Mouse (Mus musculus): Measurements from ENCODE around the gene Sumo2. TPM values are rescaled to one million over a fixed set of nuclear protein-coding genes. Genes with fewer than 3 reads are reported as not detected.

Gene Sumo2
- polyA plus RNA-seq, 1 experiment from 2014 or later, result 892 TPM

- H3K36me3 ChIP-seq, result no peaks in the 10 kb centered on the region
- ATAC-seq (ENCODE audit: low FRiP score), result no peak
- H3K9ac ChIP-seq (replicated peaks), result no peak overlapping the region
- 79% methylated on average over 6 of the region's 6 CpGs for whole genome bisulfite sequencing
- H3K27ac ChIP-seq (replicated peaks), result no peak overlapping the region
- peaks cover 26% of the 10 kb centered on the region for H3K4me1 ChIP-seq
- no peaks in the 10 kb centered on the region for H3K27me3 ChIP-seq (replicated peaks)
- no peak overlapping the region for H3K4me2 ChIP-seq
- no peak overlapping the region for H3K4me3 ChIP-seq (replicated peaks)
- no peaks in the 10 kb centered on the region for H3K9me3 ChIP-seq (replicated peaks)
These were observed 21.1 kb downstream of the Sumo2 start for GRCm38 (mm10) chr11:115515021-115515420.

GRCm38 (mm10) chr11:115514238-115514663, 21.8 kb downstream of the Sumo2 start, which contains the start of gene Jpt1:
Gene Jpt1 (minus strand): TSS chr11:115514387.
- WGBS, result 0% methylated on average over 24 of the region's 24 CpGs
- no peaks in the 10 kb centered on the region for H3K27me3 ChIP-seq (replicated peaks)
- peak; percentile 97 for ATAC-seq (ENCODE audit: low FRiP score)
- H3K27ac ChIP-seq (replicated peaks), result peak within 1 kb of the TSS; percentile 88
- no peaks in the 10 kb centered on the region for H3K36me3 ChIP-seq
- peaks cover 30% of the 10 kb centered on the region for H3K4me1 ChIP-seq
- H3K4me2 ChIP-seq, result peak within 1 kb of the TSS; percentile 68
- H3K4me3 ChIP-seq (replicated peaks), result peak within 1 kb of the TSS; percentile 75
- peak within 1 kb of the TSS; percentile 99 for H3K9ac ChIP-seq (replicated peaks)
- no peaks in the 10 kb centered on the region for H3K9me3 ChIP-seq (replicated peaks)

- H3K27ac ChIP-seq (replicated peaks), result peak overlapping the region; percentile 88
- ATAC-seq (ENCODE audit: low FRiP score), result peak; percentile 67
- H3K27me3 ChIP-seq (replicated peaks), result no peaks in the 10 kb centered on the region
- no peaks in the 10 kb centered on the region for H3K9me3 ChIP-seq (replicated peaks)
- H3K9ac ChIP-seq (replicated peaks), result peak overlapping the region; percentile 99
- no peaks in the 10 kb centered on the region for H3K36me3 ChIP-seq
- peak overlapping the region; percentile 68 for H3K4me2 ChIP-seq
- under 1% methylated on average over 57 of the region's 57 CpGs for whole genome bisulfite sequencing
- peak overlapping the region; percentile 75 for H3K4me3 ChIP-seq (replicated peaks)
- peaks cover 35% of the 10 kb centered on the region for H3K4me1 ChIP-seq
These were observed 22.5 kb downstream of the Sumo2 start for GRCm38 (mm10) chr11:115513271-115514237.

GRCm38 (mm10) chr11:115512407-115513183, 23.5 kb downstream of the Sumo2 start:
- Histone ChIP-seq H3K27ac (replicated peaks) (peak overlapping the region; percentile 88), H3K9ac (replicated peaks) (peak overlapping the region; percentile 99), H3K4me2 (peak overlapping the region; percentile 68), H3K36me3 (no peaks in the 10 kb centered on the region), H3K4me3 (replicated peaks) (peak overlapping the region; percentile 75), H3K9me3 (replicated peaks) (no peaks in the 10 kb centered on the region), H3K27me3 (replicated peaks) (no peaks in the 10 kb centered on the region), H3K4me1 (peaks cover 45% of the 10 kb centered on the region)
- ATAC-seq (ENCODE audit: low FRiP score), result no peak
- WGBS, result 8% methylated on average over 8 of the region's 8 CpGs

- H3K4me1 ChIP-seq, result peaks cover 50% of the 10 kb centered on the region
- peak overlapping the region; percentile 68 for H3K4me2 ChIP-seq
- H3K27me3 ChIP-seq (replicated peaks), result no peaks in the 10 kb centered on the region
- H3K27ac ChIP-seq (replicated peaks), result peak overlapping the region; percentile 88
- peak overlapping the region; percentile 99 for H3K9ac ChIP-seq (replicated peaks)
- no peak for ATAC-seq (ENCODE audit: low FRiP score)
- peak overlapping the region; percentile 75 for H3K4me3 ChIP-seq (replicated peaks)
- H3K36me3 ChIP-seq, result no peaks in the 10 kb centered on the region
- WGBS, result 22% methylated on average over 3 of the region's 3 CpGs
- no peaks in the 10 kb centered on the region for H3K9me3 ChIP-seq (replicated peaks)
These were observed 24.1 kb downstream of the Sumo2 start for GRCm38 (mm10) chr11:115512004-115512403.

- peaks cover 55% of the 10 kb centered on the region for H3K4me1 ChIP-seq
- no peak for ATAC-seq (ENCODE audit: low FRiP score)
These were observed 25.0 kb downstream of the Sumo2 start for GRCm38 (mm10) chr11:115511121-115511520.

GRCm38 (mm10) chr11:115510507-115510888, 25.6 kb downstream of the Sumo2 start:
- Histone ChIP-seq H3K9ac (replicated peaks) (peak overlapping the region; percentile 99; the same call in 1 of the 2 replicates), H3K4me2 (peak overlapping the region; percentile 68), H3K36me3 (no peaks in the 10 kb centered on the region), H3K4me3 (replicated peaks) (peak overlapping the region; percentile 75), H3K27me3 (replicated peaks) (no peaks in the 10 kb centered on the region), H3K4me1 (peaks cover 58% of the 10 kb centered on the region), H3K9me3 (replicated peaks) (no peaks in the 10 kb centered on the region), H3K27ac (replicated peaks) (0 out of 2 replicates have a peak overlapping the region, but pooled peaks have one; percentile 23)
- 52% methylated on average over 5 of the region's 5 CpGs for WGBS
- no peak for ATAC-seq (ENCODE audit: low FRiP score)

More at GRCm38 (mm10) chr11:115511121-115511520, 25.0 kb downstream of the Sumo2 start:
- Histone ChIP-seq H3K9me3 (replicated peaks) (no peaks in the 10 kb centered on the region), H3K27me3 (replicated peaks) (no peaks in the 10 kb centered on the region), H3K27ac (replicated peaks) (no peak overlapping the region; the same call in 1 of the 2 replicates), H3K4me2 (peak overlapping the region; percentile 68), H3K9ac (replicated peaks) (peak overlapping the region; percentile 99), H3K4me3 (replicated peaks) (peak overlapping the region; percentile 75), H3K36me3 (no peaks in the 10 kb centered on the region)
- 56% methylated on average over 2 of the region's 2 CpGs for WGBS

GRCm38 (mm10) chr11:115509773-115510506, 26.1 kb downstream of the Sumo2 start:
- Histone ChIP-seq H3K9me3 (replicated peaks) (no peaks in the 10 kb centered on the region), H3K36me3 (no peaks in the 10 kb centered on the region), H3K27ac (replicated peaks) (0 out of 2 replicates have a peak overlapping the region, but pooled peaks have one; percentile 23), H3K27me3 (replicated peaks) (no peaks in the 10 kb centered on the region), H3K4me1 (peaks cover 64% of the 10 kb centered on the region), H3K4me3 (replicated peaks) (peak overlapping the region; percentile 75), H3K4me2 (peak overlapping the region; percentile 68), H3K9ac (replicated peaks) (peak overlapping the region; percentile 99; the same call in 1 of the 2 replicates)
- 35% methylated on average over 6 of the region's 6 CpGs for WGBS
- ATAC-seq (ENCODE audit: low FRiP score), result no peak

- Histone ChIP-seq H3K27ac (replicated peaks) (no peak overlapping the region), H3K4me1 (peaks cover 72% of the 10 kb centered on the region), H3K9ac (replicated peaks) (no peak overlapping the region), H3K4me2 (no peak overlapping the region), H3K36me3 (peaks cover 2% of the 10 kb centered on the region; the same call in 1 of the 2 replicates), H3K4me3 (replicated peaks) (no peak overlapping the region), H3K27me3 (replicated peaks) (no peaks in the 10 kb centered on the region), H3K9me3 (replicated peaks) (no peaks in the 10 kb centered on the region)
- no peak for ATAC-seq (ENCODE audit: low FRiP score)
- 81% methylated on average over 2 of the region's 2 CpGs for WGBS
These were observed 28.0 kb downstream of the Sumo2 start for GRCm38 (mm10) chr11:115508061-115508460.

- H3K27me3 ChIP-seq (replicated peaks), result no peaks in the 10 kb centered on the region
- peaks cover 62% of the 10 kb centered on the region for H3K4me1 ChIP-seq
- ATAC-seq (ENCODE audit: low FRiP score), result no peak
- no peak overlapping the region for H3K4me3 ChIP-seq (replicated peaks)
- no peaks in the 10 kb centered on the region for H3K9me3 ChIP-seq (replicated peaks)
- no peak overlapping the region for H3K4me2 ChIP-seq
- no peak overlapping the region for H3K9ac ChIP-seq (replicated peaks)
- peaks cover 14% of the 10 kb centered on the region for H3K36me3 ChIP-seq
- 78% methylated on average over 3 of the region's 3 CpGs for WGBS
- H3K27ac ChIP-seq (replicated peaks), result no peak overlapping the region
These were observed 29.5 kb downstream of the Sumo2 start for GRCm38 (mm10) chr11:115506586-115506985.

GRCm38 (mm10) chr11:115502636-115503035, 33.4 kb downstream of the Sumo2 start:
- peaks cover 47% of the 10 kb centered on the region for H3K36me3 ChIP-seq
- WGBS, result 97% methylated on average over 6 of the region's 6 CpGs
- H3K4me3 ChIP-seq (replicated peaks), result no peak overlapping the region
- H3K9me3 ChIP-seq (replicated peaks), result no peaks in the 10 kb centered on the region
- ATAC-seq (ENCODE audit: low FRiP score), result no peak
- no peaks in the 10 kb centered on the region for H3K27me3 ChIP-seq (replicated peaks)
- no peak overlapping the region for H3K27ac ChIP-seq (replicated peaks)
- H3K9ac ChIP-seq (replicated peaks), result no peak overlapping the region
- H3K4me1 ChIP-seq, result peaks cover 28% of the 10 kb centered on the region
- no peak overlapping the region for H3K4me2 ChIP-seq
